Mouse (Mus musculus) hindbrain, postnatal 0 days (tissue): Measurements from ENCODE around the gene Ccdc86. TPM values are rescaled to one million over a fixed set of nuclear protein-coding genes. Genes with fewer than 3 reads are reported as not detected.

ENCODE experiments used
- ATAC-seq: fragments of 200-750 bp; cut with Nextera tagmentation; 2 replicates; pipeline ENCODE4 v1.8.0; 2017; ENCODE audit warnings: mild to moderate bottlenecking, moderate TSS enrichment, moderate library complexity
- DNase-seq: peaks from one replicate; pipeline ENCODE4 v3.0.0-alpha.2; 2015; ENCODE audit warnings: low spot score
- H3K27ac ChIP-seq: fragments of 300-500 bp; sonication (generic); 2 replicates; pipeline ENCODE4 v1.5.1; 2014; ENCODE audit warnings: mild to moderate bottlenecking
- H3K27me3 ChIP-seq: fragments of 300-500 bp; sonication (generic); 2 replicates; pipeline ENCODE4 v1.6.1; 2014; ENCODE audit warnings: low read length, mixed read lengths; ENCODE audit not compliant: insufficient read depth
- H3K36me3 ChIP-seq: fragments of 300-500 bp; sonication (generic); 2 replicates; pipeline ENCODE4 v1.6.1; 2014; ENCODE audit warnings: low read length, mixed read lengths; ENCODE audit not compliant: insufficient read depth
- H3K4me1 ChIP-seq: fragments of 300-500 bp; sonication (generic); 2 replicates; pipeline ENCODE4 v1.6.1; 2014; ENCODE audit warnings: antibody characterized with exemption, low read length, mixed read lengths; ENCODE audit not compliant: insufficient read depth
- H3K4me2 ChIP-seq: fragments of 300-500 bp; sonication (generic); 2 replicates; pipeline ENCODE4 v1.6.1; 2014; ENCODE audit warnings: low read depth, mild to moderate bottlenecking, low read length, moderate library complexity, mixed read lengths
- H3K4me3 ChIP-seq: fragments of 300-500 bp; sonication (generic); 2 replicates; pipeline ENCODE4 v1.5.1; 2014; ENCODE audit warnings: low read length
- H3K9ac ChIP-seq: fragments of 300-500 bp; sonication (generic); replicated peaks from 2 replicates; pipeline ENCODE4 v1.6.1; 2014; ENCODE audit warnings: mild to moderate bottlenecking, low read length, moderate library complexity, mixed read lengths
- H3K9me3 ChIP-seq: fragments of 300-500 bp; sonication (generic); 2 replicates; pipeline ENCODE4 v1.6.1; 2016; ENCODE audit warnings: low read length, mixed read lengths
- CTCF ChIP-seq: IDR thresholded peaks from 2 replicates; pipeline ENCODE4 v1.5.1; 2016; ENCODE audit warnings: antibody characterized with exemption, control low read depth, low read depth
- WGBS: fragments of 180-500 bp; shearing (Covaris S2); extraction: QIAGEN DNeasy Blood & Tissue Kit; methylation state at CpG from one replicate; pipeline ENCODE4 v1.1.7; 2014; 5-methylcytosine and 5-hydroxymethylcytosine counted together
- polyA plus RNA-seq: library from polyadenylated mRNA; unstranded; fragments of >200 nt; fragmentation: Nextera tagmentation; extraction: Ambion mirVana; gene quantifications from 2 replicates; pipeline ENCODE4 v1.2.1, GENCODE M21; 2015
- total RNA-seq: library from RNA; depleted of rRNA; stranded (reverse); fragments of >200 nt; gene quantifications from 2 replicates; pipeline ENCODE4 v1.2.3, GENCODE M21; 2014

The Ccdc86 gene
- total and polyA plus RNA-seq, 2 experiments from 2014 or later: 5.4 to 14.2 TPM

GRCm38 (mm10) chr19:10940801-10941457 lies 8.1 kb downstream of the Ccdc86 start:
- WGBS: 1% methylated on average over 40 of the region's 40 CpGs
- Histone ChIP-seq H3K9me3 (no peaks in the 10 kb centered on the region), H3K27me3 (no peaks in the 10 kb centered on the region), H3K27ac (peak overlapping the region; percentile 33; the same call in 1 of the 2 replicates), H3K9ac (peak overlapping the region; percentile 49), H3K4me3 (peak overlapping the region; percentile 19), H3K4me2 (peak overlapping the region; percentile 58), H3K36me3 (peaks cover 31% of the 10 kb centered on the region), H3K4me1 (peaks cover 8% of the 10 kb centered on the region)
- no peak for TF ChIP-seq CTCF
- peak; percentile 65 for DNase-seq
- peak; percentile 83 for ATAC-seq

- 19% methylated on average over 37 of the region's 37 CpGs for WGBS
- peak; percentile 91 for ATAC-seq
These were observed 8.8 kb downstream of the Ccdc86 start for GRCm38 (mm10) chr19:10940097-10940800.

GRCm38 (mm10) chr19:10938771-10939170 lies 10.3 kb downstream of the Ccdc86 start:
- ATAC-seq (no peak), DNase-seq (no peak)
- no peak overlapping the region for H3K4me3 ChIP-seq
- no peak overlapping the region for H3K4me2 ChIP-seq
- H3K9ac ChIP-seq: no peak overlapping the region
- H3K27ac ChIP-seq: no peak overlapping the region
- H3K4me1 ChIP-seq: peaks cover 8% of the 10 kb centered on the region
- WGBS: 76% methylated on average over 3 of the region's 3 CpGs
- H3K27me3 ChIP-seq: no peaks in the 10 kb centered on the region
- H3K36me3 ChIP-seq: peaks cover 20% of the 10 kb centered on the region
- TF ChIP-seq CTCF: no peak
- no peaks in the 10 kb centered on the region for H3K9me3 ChIP-seq

More at GRCm38 (mm10) chr19:10940097-10940800, 8.8 kb downstream of the Ccdc86 start:
- Histone ChIP-seq H3K4me3 (peak overlapping the region; percentile 19), H3K4me2 (peak overlapping the region; percentile 58), H3K9me3 (no peaks in the 10 kb centered on the region), H3K4me1 (peaks cover 8% of the 10 kb centered on the region), H3K27ac (peak overlapping the region; percentile 33; the same call in 1 of the 2 replicates), H3K9ac (peak overlapping the region; percentile 49), H3K36me3 (peaks cover 31% of the 10 kb centered on the region), H3K27me3 (no peaks in the 10 kb centered on the region)
- DNase-seq: peak; percentile 90
- TF ChIP-seq CTCF: peak; percentile 87

GRCm38 (mm10) chr19:10937110-10937563 lies 11.9 kb downstream of the Ccdc86 start, which contains the start of gene Ptgdr2:
Gene Ptgdr2 (plus strand): TSS chr19:10937160.
- 54% methylated on average over 5 of the region's 5 CpGs for WGBS
- Histone ChIP-seq H3K4me3 (no peak within 1 kb of the TSS), H3K9ac (no peak within 1 kb of the TSS), H3K27me3 (no peaks in the 10 kb centered on the region), H3K9me3 (no peaks in the 10 kb centered on the region), H3K4me2 (no peak within 1 kb of the TSS), H3K36me3 (peaks cover 4% of the 10 kb centered on the region; the same call in 1 of the 2 replicates), H3K4me1 (peaks cover 8% of the 10 kb centered on the region), H3K27ac (no peak within 1 kb of the TSS)
- no peak for DNase-seq
- TF ChIP-seq CTCF: no peak
- ATAC-seq: no peak

- no peak overlapping the region for H3K4me2 ChIP-seq
- WGBS: 93% methylated on average over 5 of the region's 5 CpGs
- no peak overlapping the region for H3K9ac ChIP-seq
- H3K36me3 ChIP-seq: no peaks in the 10 kb centered on the region
- peaks cover 6% of the 10 kb centered on the region for H3K4me1 ChIP-seq
- no peak overlapping the region for H3K27ac ChIP-seq
- DNase-seq: no peak
- no peaks in the 10 kb centered on the region for H3K9me3 ChIP-seq
- no peaks in the 10 kb centered on the region for H3K27me3 ChIP-seq
- ATAC-seq: no peak
- H3K4me3 ChIP-seq: no peak overlapping the region
- peak; percentile 36 for TF ChIP-seq CTCF
These were observed 13.0 kb downstream of the Ccdc86 start for GRCm38 (mm10) chr19:10936077-10936476.

- DNase-seq: peak; percentile 7
- ATAC-seq: no peak
These were observed 14.0 kb downstream of the Ccdc86 start for GRCm38 (mm10) chr19:10935029-10935428.

More at GRCm38 (mm10) chr19:10935029-10935428, 14.0 kb downstream of the Ccdc86 start:
- Histone ChIP-seq H3K4me1 (no peaks in the 10 kb centered on the region), H3K4me2 (no peak overlapping the region), H3K4me3 (no peak overlapping the region), H3K9me3 (no peaks in the 10 kb centered on the region), H3K9ac (no peak overlapping the region), H3K27ac (no peak overlapping the region), H3K27me3 (no peaks in the 10 kb centered on the region), H3K36me3 (no peaks in the 10 kb centered on the region)
- TF ChIP-seq CTCF: no peak
- WGBS: 21% methylated on average over 5 of the region's 5 CpGs
